ENCODE assay signal across 17 mouse cellular contexts in the genomic region with DNA sequence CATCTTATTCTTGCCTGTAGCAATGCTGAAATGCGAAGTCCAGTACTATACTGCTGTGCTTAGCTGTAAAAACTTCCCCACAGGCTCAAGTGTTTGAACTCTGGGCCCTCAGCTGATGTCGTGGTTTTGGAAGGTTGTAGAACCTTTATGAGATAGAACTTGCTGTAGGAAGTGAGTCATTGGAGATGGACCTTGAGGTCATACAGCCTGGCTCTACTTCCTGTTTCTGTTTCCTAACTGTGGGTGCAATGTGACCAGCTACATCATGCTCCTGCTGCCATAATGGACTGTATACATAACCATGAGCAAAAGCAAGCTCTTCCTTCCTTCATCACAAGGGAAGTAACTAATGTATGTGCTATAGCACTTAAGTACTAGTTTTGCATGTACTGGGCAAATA.
"Had no signal": no experiment of that assay in that cellular context is flagged by ENCODE, and none has a peak within 500 bp of the region (broad histone marks: within the 10 kb centered on the region; RNA-seq: fewer than 3 reads in every experiment).

No protein-coding gene starts in this region.

- H3K9me3 ChIP-seq: lung, embryonic 15.5 days; midbrain, embryonic 10.5 days; midbrain, embryonic 12.5 days; midbrain, embryonic 15.5 days; neural tube, embryonic 12.5 days; stomach, embryonic 15.5 days had no signal

- ATAC-seq: liver, postnatal 0 days; lung, postnatal 0 days; midbrain, embryonic 15.5 days had no signal

- H3K4me1 ChIP-seq: midbrain, embryonic 12.5 days; midbrain, embryonic 15.5 days; neural tube, embryonic 12.5 days; stomach, embryonic 15.5 days had no signal

- H3K36me3 ChIP-seq: lung, embryonic 15.5 days; midbrain, embryonic 10.5 days; midbrain, embryonic 12.5 days; midbrain, embryonic 15.5 days; neural tube, embryonic 12.5 days; stomach, embryonic 15.5 days had no signal

- H3K27ac ChIP-seq: lung, embryonic 15.5 days; macrophage; midbrain, embryonic 10.5 days; midbrain, embryonic 12.5 days; midbrain, embryonic 15.5 days; neural tube, embryonic 12.5 days; stomach, embryonic 15.5 days; stomach, postnatal 0 days had no signal

- H3K27me3 ChIP-seq: lung, embryonic 15.5 days; midbrain, embryonic 12.5 days; midbrain, embryonic 15.5 days; neural tube, embryonic 12.5 days; stomach, embryonic 15.5 days had no signal

- H3K4me3 ChIP-seq: lung, embryonic 15.5 days; midbrain, embryonic 10.5 days; midbrain, embryonic 12.5 days; midbrain, embryonic 15.5 days; neural tube, embryonic 12.5 days; stomach, embryonic 15.5 days had no signal

- H3K9ac ChIP-seq: liver, postnatal 0 days; lung, embryonic 15.5 days; midbrain, embryonic 12.5 days; midbrain, embryonic 15.5 days; neural tube, embryonic 12.5 days; stomach, embryonic 15.5 days had no signal

- DNase-seq: liver, postnatal 0 days; lung, adult 2 months; lung, postnatal 14 days; lung, postnatal 36 days; right cerebral cortex, postnatal 14 days; thymus, adult 2 months; thymus, postnatal 14 days; thymus, postnatal 36 days had no signal
